Mouse (Mus musculus) layer of hippocampus, postnatal 14 days (tissue): Measurements from ENCODE around the gene Slc29a1. TPM values are rescaled to one million over a fixed set of nuclear protein-coding genes. Genes with fewer than 3 reads are reported as not detected.
"Not testable (repeated sequence)": the region's sequence is repeated elsewhere in the genome, so short reads cannot be mapped to it uniquely, and the experiment has no call there.

Experiments used
- DNase-seq, 2 experiments: peaks; one replicate each; pipeline ENCODE4 v3.0.0; 2021 to 2022; ENCODE audit warnings: low spot score in 2 of 2, mixed read lengths in 1 of 2
- long read RNA-seq, 2 experiments: library from polyadenylated mRNA; stranded (forward); transcript quantifications; one replicate each; pipeline ENCODE4 v2.0.0; 2021
- total RNA-seq, 2 experiments: library from RNA; stranded (reverse); gene quantifications; 2 replicates each; pipeline ENCODE4 v1.2.3; 2021

Gene Slc29a1
- 10 to 100 TPM; 17.5 to 22.9 TPM for total RNA-seq
- long read RNA-seq, experiment 1, partial matches to known transcripts = 2 of 32 reads
- long read RNA-seq, experiment 1, other reads (novel, unspliced or antisense) = 25 of 32 reads
- long read RNA-seq, experiment 2, partial matches to known transcripts = 4 of 57 reads
- long read RNA-seq, experiment 2, other reads (novel, unspliced or antisense) = 45 of 57 reads

- no peak for DNase-seq
Observed at GRCm38 (mm10) chr17:45599446-45600242, at the start of gene Slc29a1. Gene Slc29a1, minus strand, starts transcription at chr17:45599606.

- no peak for DNase-seq
Observed at GRCm38 (mm10) chr17:45644185-45644584, 44.8 kb upstream of the Slc29a1 start.

GRCm38 (mm10) chr17:45642701-45643100 lies 43.3 kb upstream of the Slc29a1 start:
- peak; percentile 64 to 78 for DNase-seq

- no peak for DNase-seq
Observed at GRCm38 (mm10) chr17:45641981-45642380, 42.6 kb upstream of the Slc29a1 start.

GRCm38 (mm10) chr17:45638596-45639295 lies 39.3 kb upstream of the Slc29a1 start:
- no peak for DNase-seq

GRCm38 (mm10) chr17:45634033-45634432 lies 34.6 kb upstream of the Slc29a1 start:
- DNase-seq = no peak

GRCm38 (mm10) chr17:45631940-45632339 lies 32.5 kb upstream of the Slc29a1 start:
- DNase-seq = no peak

- no peak for DNase-seq
Observed at GRCm38 (mm10) chr17:45630992-45631391, 31.6 kb upstream of the Slc29a1 start.

- peak; percentile 68 to 79 for DNase-seq
Observed at GRCm38 (mm10) chr17:45629861-45630694, 30.7 kb upstream of the Slc29a1 start.

- DNase-seq = no peak
Observed at GRCm38 (mm10) chr17:45628885-45629855, 29.8 kb upstream of the Slc29a1 start.

- no peak for DNase-seq
Observed at GRCm38 (mm10) chr17:45628160-45628559, 28.8 kb upstream of the Slc29a1 start.

- DNase-seq = peak; percentile 65 to 88
Observed at GRCm38 (mm10) chr17:45626577-45627134, 27.2 kb upstream of the Slc29a1 start.

GRCm38 (mm10) chr17:45623425-45623824 lies 24.0 kb upstream of the Slc29a1 start:
- DNase-seq = not testable (repeated sequence)

GRCm38 (mm10) chr17:45619386-45620256 lies 20.2 kb upstream of the Slc29a1 start:
- no peak for DNase-seq

GRCm38 (mm10) chr17:45618941-45619385 lies 19.6 kb upstream of the Slc29a1 start:
- no peak for DNase-seq

GRCm38 (mm10) chr17:45617655-45618054 lies 18.2 kb upstream of the Slc29a1 start:
- DNase-seq = no peak

GRCm38 (mm10) chr17:45616679-45617078 lies 17.3 kb upstream of the Slc29a1 start:
- no peak for DNase-seq

- no peak for DNase-seq
Observed at GRCm38 (mm10) chr17:45616046-45616650, 16.7 kb upstream of the Slc29a1 start.
